Mouse (Mus musculus) gastrocnemius, postnatal 10 days (tissue): ENCODE data around the gene Myo1a. TPM values are rescaled to one million over a fixed set of nuclear protein-coding genes. Genes with fewer than 3 reads are reported as not detected.

Source experiments
- DNase-seq: peaks from one replicate; pipeline ENCODE4 v3.0.0; 2021; ENCODE audit warnings: mixed read lengths
- total RNA-seq, 2 experiments: library from RNA; stranded (reverse); gene quantifications; 2 replicates each; pipeline ENCODE4 v1.2.3; 2021

Myo1a gene
- total RNA-seq, 2 experiments from 2014 or later = 0.21 to 0.54 TPM

- no peak for DNase-seq
Observed at GRCm38 (mm10) chr10:127730285-127730932, 25.4 kb downstream of the Myo1a start.

- no peak for DNase-seq
Observed at GRCm38 (mm10) chr10:127730933-127731310, 26.0 kb downstream of the Myo1a start.

GRCm38 (mm10) chr10:127731397-127731796 lies 26.4 kb downstream of the Myo1a start:
- no peak for DNase-seq

GRCm38 (mm10) chr10:127734434-127734833 lies 29.5 kb downstream of the Myo1a start:
- DNase-seq = no peak

- no peak for DNase-seq
Observed at GRCm38 (mm10) chr10:127736266-127736665, 31.3 kb downstream of the Myo1a start.

- DNase-seq = no peak
Observed at GRCm38 (mm10) chr10:127736916-127737315, 31.9 kb downstream of the Myo1a start.

- no peak for DNase-seq
Observed at GRCm38 (mm10) chr10:127737552-127737951, 32.6 kb downstream of the Myo1a start.

- no peak for DNase-seq
Observed at GRCm38 (mm10) chr10:127738151-127738882, 33.3 kb downstream of the Myo1a start.

GRCm38 (mm10) chr10:127739083-127739660 lies 34.2 kb downstream of the Myo1a start, which contains the start of gene Zbtb39:
Gene Zbtb39, plus strand, starts transcription at chr10:127739538.
- DNase-seq = peak; percentile 89

- no peak for DNase-seq
Observed at GRCm38 (mm10) chr10:127739661-127740161, 34.7 kb downstream of the Myo1a start.

- DNase-seq = peak; percentile 59
Observed at GRCm38 (mm10) chr10:127744661-127745060, 39.7 kb downstream of the Myo1a start.

GRCm38 (mm10) chr10:127745886-127746285 lies 40.9 kb downstream of the Myo1a start:
- DNase-seq = no peak

- no peak for DNase-seq
Observed at GRCm38 (mm10) chr10:127747254-127747653, 42.3 kb downstream of the Myo1a start.

- DNase-seq = no peak
Observed at GRCm38 (mm10) chr10:127748847-127749612, 44.1 kb downstream of the Myo1a start.

- DNase-seq = no peak
Observed at GRCm38 (mm10) chr10:127750136-127750777, 45.3 kb downstream of the Myo1a start.

- DNase-seq = no peak
Observed at GRCm38 (mm10) chr10:127751548-127751947, 46.6 kb downstream of the Myo1a start, which contains the start of gene Gpr182. Gene Gpr182, minus strand, starts transcription at chr10:127751732.

- no peak for DNase-seq
Observed at GRCm38 (mm10) chr10:127754566-127755166, 49.7 kb downstream of the Myo1a start.

- DNase-seq = no peak
Observed at GRCm38 (mm10) chr10:127755246-127755645, 50.3 kb downstream of the Myo1a start.

- no peak for DNase-seq
Observed at GRCm38 (mm10) chr10:127755770-127756468, 50.9 kb downstream of the Myo1a start.
